Mouse (Mus musculus) adrenal gland, postnatal 4 days (tissue): ENCODE results near the gene Micall1. TPM values are rescaled to one million over a fixed set of nuclear protein-coding genes. Genes with fewer than 3 reads are reported as not detected.
A peak's percentile ranks its signal among the peaks of the same experiment; 100 is the strongest.

Experiments used
- DNase-seq, 2 experiments: peaks; one replicate each; pipeline ENCODE4 v3.0.0; 2021 to 2022; ENCODE audit warnings: low spot score in 2 of 2, mixed read lengths in 2 of 2
- total RNA-seq, 2 experiments: library from RNA; stranded (reverse); gene quantifications; 2 replicates each; pipeline ENCODE4 v1.2.3; 2021

Gene Micall1
- total RNA-seq, 2 experiments from 2014 or later = 36.0 to 40.2 TPM

DNA sequence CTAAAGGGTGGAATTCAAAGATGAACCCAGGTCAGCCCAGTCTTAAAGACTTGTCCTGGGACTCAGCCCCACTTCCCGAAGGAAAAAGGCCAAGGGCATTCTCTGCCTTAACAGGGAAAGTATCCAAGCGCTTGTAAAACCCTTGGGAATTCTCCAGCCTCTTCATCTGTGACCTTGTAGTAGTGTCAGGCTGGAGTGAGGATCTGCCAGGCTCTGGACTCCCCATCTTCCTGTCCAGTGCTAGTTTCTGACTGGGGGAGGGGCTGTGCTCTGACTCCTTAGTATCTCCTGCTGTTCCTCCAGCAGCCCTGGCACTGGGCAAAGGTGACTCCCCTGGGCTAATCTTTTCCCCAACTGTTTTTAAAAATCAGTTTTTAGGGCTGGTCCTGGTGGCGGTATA, 12.1 kb upstream of the Micall1 start:
- no peak for DNase-seq

GRCm38 (mm10) chr15:79097135-79097534, 11.6 kb upstream of the Micall1 start:
- no peak for DNase-seq

DNA sequence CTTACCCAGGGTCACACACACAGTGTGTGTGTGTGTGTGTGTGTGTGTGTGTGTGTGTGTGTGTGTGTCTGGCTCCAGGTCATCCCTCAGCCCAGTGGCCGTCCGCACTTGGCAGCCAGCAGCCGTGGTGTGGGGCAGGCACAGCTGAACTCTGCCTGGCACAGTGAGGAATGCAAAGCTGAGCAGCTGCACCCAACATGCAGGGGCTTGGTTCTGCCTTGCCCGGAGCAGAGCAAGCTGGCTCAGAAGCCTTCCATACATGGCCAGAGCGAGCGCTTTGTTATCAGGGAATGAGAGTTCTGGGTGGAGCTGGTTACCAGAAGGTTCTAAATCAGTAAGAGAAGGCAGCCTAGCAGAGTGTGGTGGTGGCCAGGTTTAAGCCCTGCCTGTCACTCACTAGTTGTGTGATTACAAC, 11.1 kb upstream of the Micall1 start:
- DNase-seq = peak in 1 of 2 experiments; percentile 42

DNA sequence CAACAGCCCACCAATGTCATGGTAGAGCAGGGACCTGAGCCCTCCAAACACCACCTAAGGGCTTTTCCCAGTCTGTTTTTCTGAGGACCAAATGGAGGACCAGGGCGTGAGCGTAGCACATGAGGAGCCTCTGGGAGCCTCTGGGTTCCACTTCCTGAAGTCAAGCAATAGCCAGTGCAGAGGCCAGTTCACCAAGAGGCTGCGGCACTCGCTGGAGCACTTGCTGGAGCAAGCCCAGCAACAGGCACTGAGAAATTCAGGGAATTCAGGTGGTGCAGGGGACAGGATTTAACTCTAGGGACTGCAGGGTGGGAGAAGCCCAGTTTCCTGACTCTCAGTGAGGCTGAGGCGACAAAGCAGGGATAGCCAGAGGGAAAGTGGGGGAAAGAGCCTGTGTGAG, 10.5 kb upstream of the Micall1 start:
- DNase-seq = no peak

GRCm38 (mm10) chr15:79098868-79099267, 9.8 kb upstream of the Micall1 start:
- DNase-seq = no peak

GRCm38 (mm10) chr15:79099456-79099855, 9.2 kb upstream of the Micall1 start:
- no peak for DNase-seq

DNA sequence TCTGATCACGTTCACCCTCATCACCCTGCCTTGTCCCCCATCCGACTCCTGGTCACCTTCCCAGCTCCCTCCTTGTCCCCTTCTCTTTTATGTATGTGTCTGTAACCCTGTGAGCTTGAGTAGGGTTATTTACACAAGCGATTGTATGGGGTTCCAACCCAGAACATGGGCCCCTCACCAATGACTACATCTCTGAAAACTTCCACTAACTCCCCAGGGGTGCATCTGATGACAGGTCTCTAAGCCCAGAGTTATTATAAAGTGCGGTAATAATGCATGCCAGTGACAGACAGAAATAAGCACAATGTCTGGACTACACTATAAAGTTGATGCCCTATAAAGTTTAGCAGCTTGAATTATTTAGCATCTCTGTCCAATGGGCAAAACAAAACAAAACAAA, 8.3 kb upstream of the Micall1 start:
- no peak for DNase-seq

DNA sequence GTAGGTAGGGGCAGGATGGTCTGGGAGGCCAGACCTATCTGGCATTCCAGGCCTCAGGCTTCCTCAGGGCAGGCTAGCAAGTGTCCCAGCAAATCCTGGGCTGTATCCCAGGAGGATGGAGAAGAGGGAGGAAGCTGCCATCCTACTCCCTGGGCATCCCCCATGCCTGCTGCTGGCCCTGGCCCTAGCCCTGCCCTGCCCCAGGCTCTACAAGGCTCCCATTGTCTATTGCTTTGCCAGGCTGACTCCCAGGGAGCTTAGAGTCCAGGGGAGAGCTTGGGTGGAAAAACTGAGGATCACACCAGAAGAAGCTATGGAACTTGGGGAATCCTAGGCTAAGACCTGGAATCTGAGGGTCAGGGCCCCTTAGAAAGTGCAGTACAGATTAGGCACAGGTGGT, 7.2 kb upstream of the Micall1 start:
- DNase-seq = no peak

DNA sequence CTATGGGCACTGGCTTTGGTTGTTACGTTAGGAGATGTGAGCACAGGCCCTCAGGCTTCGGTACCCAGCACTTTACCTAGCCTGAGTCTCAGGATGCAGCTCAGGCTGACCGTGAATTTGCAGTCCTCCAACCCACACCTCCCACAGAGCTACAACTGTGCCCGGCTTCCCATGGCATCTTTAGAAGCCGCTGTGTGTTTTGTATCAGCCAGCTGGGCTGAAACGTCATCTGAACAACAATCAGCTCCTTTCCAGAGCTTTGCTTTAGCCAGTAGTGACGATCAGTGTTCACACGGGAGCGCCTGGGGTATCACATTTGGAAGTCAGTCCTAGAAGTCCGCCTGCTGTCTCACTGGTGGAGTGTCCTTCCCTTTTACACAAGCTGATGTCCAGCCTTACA, 5.4 kb upstream of the Micall1 start:
- no peak for DNase-seq

DNA sequence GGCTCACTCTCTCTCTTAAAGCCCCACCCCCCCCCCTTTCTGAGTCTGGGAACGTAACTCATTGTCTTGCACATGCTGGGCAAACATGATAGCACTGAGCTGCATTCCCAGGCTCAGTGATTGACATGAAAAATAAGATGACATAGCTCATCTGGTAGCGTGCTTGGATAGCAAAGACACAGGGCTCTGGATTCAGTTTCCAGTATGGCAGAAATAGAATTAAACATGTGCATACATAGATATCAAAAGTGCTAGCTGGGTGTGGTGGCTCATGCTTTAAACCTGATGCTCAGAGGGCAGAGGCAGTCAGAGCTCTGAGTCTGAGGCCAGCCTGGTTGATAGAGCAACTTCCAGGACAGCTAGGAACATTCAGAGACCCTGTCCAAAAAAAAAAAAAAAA, 2.9 kb upstream of the Micall1 start:
- DNase-seq = no peak

DNA sequence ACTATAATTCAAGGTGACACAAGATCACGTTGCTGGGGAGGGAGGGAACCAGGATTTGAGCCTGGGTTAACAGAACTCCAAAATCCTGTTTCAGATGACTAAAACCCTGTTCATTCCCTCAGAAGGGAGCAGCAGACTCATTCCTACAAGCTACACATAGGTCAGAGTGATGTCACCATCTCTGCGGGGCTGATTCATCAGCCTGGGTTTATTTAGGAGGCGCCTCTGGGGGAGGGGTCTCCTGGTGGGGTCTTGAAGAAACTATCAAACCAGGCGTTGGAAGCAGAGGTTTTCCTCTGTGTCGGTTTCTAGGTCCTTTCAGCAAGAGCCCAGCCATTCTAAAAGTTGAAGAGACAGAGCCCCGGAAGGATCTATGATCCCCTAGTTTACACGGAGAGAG, 732 bp upstream of the Micall1 start:
- DNase-seq = no peak

GRCm38 (mm10) chr15:79109321-79109934, 730 bp downstream of the Micall1 start:
- no peak for DNase-seq

DNA sequence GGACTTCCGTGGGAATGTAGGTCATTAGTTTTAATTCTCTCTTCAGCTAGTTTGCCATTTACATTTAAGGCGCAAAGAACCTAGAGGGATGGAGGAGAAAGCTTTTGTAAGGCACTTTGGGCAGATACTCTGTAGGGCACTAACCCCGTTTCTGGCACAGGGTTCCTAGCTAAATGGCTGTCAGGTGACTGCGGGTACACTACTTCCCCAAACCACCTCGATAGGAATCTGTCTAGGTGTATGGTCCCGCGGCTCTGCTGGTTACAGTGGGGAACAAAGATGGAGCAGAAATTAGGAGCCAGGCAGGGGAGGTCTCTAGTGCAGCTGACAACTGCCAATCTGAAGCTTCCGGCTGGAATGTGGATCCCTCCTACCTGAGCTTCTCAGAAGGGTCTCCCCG, 1.3 kb downstream of the Micall1 start:
- DNase-seq = no peak

- no peak for DNase-seq
Measured at GRCm38 (mm10) chr15:79110528-79110927, 1.8 kb downstream of the Micall1 start.

DNA sequence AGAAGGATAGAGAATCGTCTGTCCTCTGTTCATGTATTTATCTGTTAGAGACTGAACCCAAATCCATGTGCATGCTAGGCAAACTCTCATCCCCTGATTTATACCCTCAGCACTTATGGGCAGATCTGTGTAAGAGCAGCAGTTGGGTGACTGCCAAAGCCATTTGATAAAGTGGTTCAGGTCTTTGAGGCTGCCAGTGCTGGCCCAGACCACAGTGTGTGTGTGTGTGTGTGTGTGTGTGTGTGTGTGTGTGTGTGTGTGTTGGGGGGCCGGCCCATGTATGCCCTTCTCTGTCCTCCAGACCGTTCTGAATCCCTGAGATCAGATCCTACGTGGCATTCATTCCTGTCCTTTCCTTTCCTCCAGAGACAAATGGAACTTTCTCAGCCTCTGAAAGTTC, 3.1 kb downstream of the Micall1 start:
- no peak for DNase-seq

GRCm38 (mm10) chr15:79115276-79115675, 6.6 kb downstream of the Micall1 start:
- DNase-seq = no peak

DNA sequence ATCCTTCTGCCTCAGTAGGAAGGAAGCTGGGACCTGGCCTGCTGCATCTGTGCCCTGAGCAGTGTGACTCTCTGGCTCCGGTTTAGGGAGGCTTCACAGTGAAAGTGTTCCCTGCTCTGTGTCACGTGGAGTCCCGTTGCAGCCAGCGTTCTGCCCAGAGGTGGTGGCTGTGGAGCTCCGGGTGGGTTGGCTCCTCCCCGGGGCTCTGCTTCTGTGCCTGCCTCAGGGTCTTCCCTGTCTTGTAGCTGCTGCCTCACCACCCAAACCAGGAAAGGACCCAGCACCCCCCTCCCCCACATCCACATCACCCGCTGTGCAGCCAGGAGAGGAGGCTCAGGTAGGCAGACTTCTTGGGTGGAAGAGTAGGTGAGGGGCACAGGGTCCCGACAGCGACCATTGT, 10.8 kb downstream of the Micall1 start:
- DNase-seq = no peak

GRCm38 (mm10) chr15:79122119-79122518, 13.4 kb downstream of the Micall1 start:
- no peak for DNase-seq

GRCm38 (mm10) chr15:79122546-79122945, 13.8 kb downstream of the Micall1 start:
- no peak for DNase-seq

GRCm38 (mm10) chr15:79123751-79124150, 15.1 kb downstream of the Micall1 start:
- DNase-seq = no peak

DNA sequence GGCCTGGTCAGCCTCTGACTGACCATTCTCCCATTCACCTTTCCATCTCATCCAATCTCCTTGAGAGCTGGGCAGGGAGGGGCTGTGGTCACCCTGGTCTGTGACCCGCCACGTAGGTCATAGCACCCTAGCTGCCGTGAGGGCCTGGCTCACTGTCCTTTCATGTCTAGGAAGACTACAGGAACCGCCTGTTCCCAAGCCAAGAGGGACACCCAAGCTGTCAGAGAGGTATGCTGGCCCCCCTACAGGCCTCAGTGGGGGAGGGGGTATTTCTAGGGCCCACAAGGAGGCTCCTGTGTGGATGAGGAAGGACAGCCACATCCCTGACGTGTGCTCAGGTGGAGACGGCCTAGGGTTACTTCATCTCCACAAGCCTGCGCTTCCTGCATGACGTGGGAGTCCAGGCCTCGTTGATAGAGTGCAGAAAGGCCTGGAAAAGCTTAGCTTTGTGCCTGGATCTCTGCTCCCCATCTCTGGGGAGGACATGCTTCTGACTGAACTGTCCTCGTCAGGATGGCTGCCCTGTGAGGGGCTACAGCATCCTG, 15.7 kb downstream of the Micall1 start:
- DNase-seq = no peak

- DNase-seq = no peak
Measured at GRCm38 (mm10) chr15:79126217-79126932, 17.7 kb downstream of the Micall1 start.

GRCm38 (mm10) chr15:79127101-79127500, 18.4 kb downstream of the Micall1 start:
- no peak for DNase-seq
